Mouse (Mus musculus) liver, embryonic 14.5 days (tissue): ENCODE measurements around the gene Nmi.

Source experiments
- CTCF ChIP-seq: IDR thresholded peaks from 2 replicates; pipeline ENCODE4 v1.5.1; 2016; ENCODE audit warnings: antibody characterized with exemption, low read depth, control low read depth
- EP300 ChIP-seq: IDR thresholded peaks from 2 replicates; pipeline ENCODE4 v1.6.1; 2016; ENCODE audit warnings: antibody characterized with exemption, low read depth

- TF ChIP-seq CTCF (no peak), EP300 (no peak)
Measured at GRCm38 (mm10) chr2:52001521-52001920, 28.2 kb upstream of the Nmi start.
